Mouse (Mus musculus) stomach, postnatal 0 days (tissue): ENCODE measurements around the gene Vegfc. TPM values are rescaled to one million over a fixed set of nuclear protein-coding genes. Genes with fewer than 3 reads are reported as not detected.

Source experiments
- ATAC-seq: fragments of 200-750 bp; cut with Nextera tagmentation; 2 replicates; pipeline ENCODE4 v1.8.0; 2017; ENCODE audit not compliant: low FRiP score, low TSS enrichment
- DNase-seq: peaks from one replicate; pipeline ENCODE4 v3.0.0-alpha.2; 2016; ENCODE audit warnings: low spot score
- H3K27ac ChIP-seq: fragments of 300-500 bp; sonication (generic); replicated peaks from 2 replicates; pipeline ENCODE4 v1.5.1; 2014; ENCODE audit warnings: mild to moderate bottlenecking, control low read depth
- H3K27me3 ChIP-seq: fragments of 300-500 bp; sonication (generic); 2 replicates; pipeline ENCODE4 v1.6.1; 2014; ENCODE audit warnings: low read length; ENCODE audit not compliant: control insufficient read depth, insufficient read depth
- H3K36me3 ChIP-seq: fragments of 300-500 bp; sonication (generic); 2 replicates; pipeline ENCODE4 v1.6.1; 2014; ENCODE audit warnings: low read length, mixed read lengths; ENCODE audit not compliant: control insufficient read depth, insufficient read depth
- H3K4me1 ChIP-seq: fragments of 300-500 bp; sonication (generic); replicated peaks from 2 replicates; pipeline ENCODE4 v1.6.1; 2014; ENCODE audit warnings: antibody characterized with exemption; ENCODE audit not compliant: control insufficient read depth, insufficient read depth
- H3K4me2 ChIP-seq: fragments of 300-500 bp; sonication (generic); replicated peaks from 2 replicates; pipeline ENCODE4 v1.6.1; 2014; ENCODE audit warnings: low read depth, mild to moderate bottlenecking, control low read depth, moderate library complexity
- H3K4me3 ChIP-seq: fragments of 300-500 bp; sonication (generic); 2 replicates; pipeline ENCODE4 v1.5.1; 2014; ENCODE audit warnings: low read depth, low read length, control low read depth
- H3K9ac ChIP-seq: fragments of 300-500 bp; sonication (generic); 2 replicates; pipeline ENCODE4 v1.6.1; 2014; ENCODE audit warnings: mild to moderate bottlenecking, low read length, control low read depth, mixed read lengths
- H3K9me3 ChIP-seq: fragments of 300-500 bp; sonication (generic); 2 replicates; pipeline ENCODE4 v1.6.1; 2016; ENCODE audit warnings: low read length; ENCODE audit not compliant: control insufficient read depth
- CTCF ChIP-seq: IDR thresholded peaks from 2 replicates; pipeline ENCODE4 v1.5.1; 2016; ENCODE audit warnings: antibody characterized with exemption, low read depth, mild to moderate bottlenecking, moderate library complexity
- EP300 ChIP-seq: optimal IDR thresholded peaks from 2 replicates; pipeline ENCODE3; 2016; ENCODE audit warnings: antibody characterized with exemption
- WGBS: fragments of 180-500 bp; shearing (Covaris S2); extraction: QIAGEN DNeasy Blood & Tissue Kit; methylation state at CpG from one replicate; pipeline ENCODE4 v1.1.7; 2014; 5-methylcytosine and 5-hydroxymethylcytosine counted together
- polyA plus RNA-seq: library from polyadenylated mRNA; unstranded; fragments of >200 nt; fragmentation: Nextera tagmentation; extraction: Ambion mirVana; gene quantifications from 2 replicates; pipeline ENCODE4 v1.2.1, GENCODE M21; 2015

Vegfc gene
- polyA plus RNA-seq, 1 experiment from 2014 or later: 3.1 TPM

GRCm38 (mm10) chr8:54216250-54216649, 138.8 kb downstream of the Vegfc start:
- H3K27me3 ChIP-seq: no peaks in the 10 kb centered on the region
- H3K4me1 ChIP-seq: no peaks in the 10 kb centered on the region
- DNase-seq (no peak), ATAC-seq (no peak)
- H3K4me2 ChIP-seq: no peak overlapping the region
- no peak overlapping the region for H3K4me3 ChIP-seq
- TF ChIP-seq EP300 (no peak), CTCF (no peak)
- no peak overlapping the region for H3K9ac ChIP-seq
- 86% methylated on average over 2 of the region's 2 CpGs for WGBS
- no peaks in the 10 kb centered on the region for H3K36me3 ChIP-seq
- H3K27ac ChIP-seq: no peak overlapping the region
- no peaks in the 10 kb centered on the region for H3K9me3 ChIP-seq

- no peak overlapping the region for H3K4me3 ChIP-seq
- no peaks in the 10 kb centered on the region for H3K36me3 ChIP-seq
- WGBS: 48% methylated on average over 1 of the region's 1 CpGs
- H3K9me3 ChIP-seq: no peaks in the 10 kb centered on the region
- TF ChIP-seq CTCF (no peak), EP300 (no peak)
- no peaks in the 10 kb centered on the region for H3K4me1 ChIP-seq
- no peaks in the 10 kb centered on the region for H3K27me3 ChIP-seq
- no peak for ATAC-seq
- no peak overlapping the region for H3K4me2 ChIP-seq
- H3K9ac ChIP-seq: no peak overlapping the region
- H3K27ac ChIP-seq: no peak overlapping the region
- no peak for DNase-seq
Measured at GRCm38 (mm10) chr8:54228801-54229204, 151.4 kb downstream of the Vegfc start.

GRCm38 (mm10) chr8:54230638-54231037, 153.2 kb downstream of the Vegfc start:
- Histone ChIP-seq H3K9me3 (no peaks in the 10 kb centered on the region), H3K4me1 (no peaks in the 10 kb centered on the region), H3K27me3 (no peaks in the 10 kb centered on the region), H3K4me2 (no peak overlapping the region), H3K27ac (no peak overlapping the region), H3K4me3 (no peak overlapping the region), H3K36me3 (no peaks in the 10 kb centered on the region), H3K9ac (no peak overlapping the region)
- DNase-seq: no peak
- WGBS: 88% methylated on average over 1 of the region's 1 CpGs
- no peak for ATAC-seq
- TF ChIP-seq EP300 (no peak), CTCF (no peak)

- Histone ChIP-seq H3K9ac (no peak overlapping the region), H3K27me3 (no peaks in the 10 kb centered on the region), H3K27ac (no peak overlapping the region), H3K4me2 (no peak overlapping the region), H3K4me1 (no peaks in the 10 kb centered on the region), H3K4me3 (no peak overlapping the region), H3K9me3 (no peaks in the 10 kb centered on the region), H3K36me3 (no peaks in the 10 kb centered on the region)
- ATAC-seq (no peak), DNase-seq (no peak)
- WGBS: 59% methylated on average over 6 of the region's 6 CpGs
- TF ChIP-seq CTCF (no peak), EP300 (no peak)
Measured at GRCm38 (mm10) chr8:54233316-54233715, 155.9 kb downstream of the Vegfc start.
